Mouse (Mus musculus): ENCODE results near the gene Slc25a13.

The Slc25a13 gene

GRCm38 (mm10) chr6:6053946-6054345 lies 163.0 kb downstream of the Slc25a13 start:
- in situ Hi-C loops (cut with MboI; ENCODE audit: low sequenced_read_pairs): no loop called here

- in situ Hi-C loops (cut with MboI; ENCODE audit: low sequenced_read_pairs): no loop called here
Observed at GRCm38 (mm10) chr6:6052696-6053095, 164.3 kb downstream of the Slc25a13 start.

GRCm38 (mm10) chr6:6046729-6047424 lies 170.1 kb downstream of the Slc25a13 start:
- in situ Hi-C loops (cut with MboI; ENCODE audit: low sequenced_read_pairs): no loop called here

DNA sequence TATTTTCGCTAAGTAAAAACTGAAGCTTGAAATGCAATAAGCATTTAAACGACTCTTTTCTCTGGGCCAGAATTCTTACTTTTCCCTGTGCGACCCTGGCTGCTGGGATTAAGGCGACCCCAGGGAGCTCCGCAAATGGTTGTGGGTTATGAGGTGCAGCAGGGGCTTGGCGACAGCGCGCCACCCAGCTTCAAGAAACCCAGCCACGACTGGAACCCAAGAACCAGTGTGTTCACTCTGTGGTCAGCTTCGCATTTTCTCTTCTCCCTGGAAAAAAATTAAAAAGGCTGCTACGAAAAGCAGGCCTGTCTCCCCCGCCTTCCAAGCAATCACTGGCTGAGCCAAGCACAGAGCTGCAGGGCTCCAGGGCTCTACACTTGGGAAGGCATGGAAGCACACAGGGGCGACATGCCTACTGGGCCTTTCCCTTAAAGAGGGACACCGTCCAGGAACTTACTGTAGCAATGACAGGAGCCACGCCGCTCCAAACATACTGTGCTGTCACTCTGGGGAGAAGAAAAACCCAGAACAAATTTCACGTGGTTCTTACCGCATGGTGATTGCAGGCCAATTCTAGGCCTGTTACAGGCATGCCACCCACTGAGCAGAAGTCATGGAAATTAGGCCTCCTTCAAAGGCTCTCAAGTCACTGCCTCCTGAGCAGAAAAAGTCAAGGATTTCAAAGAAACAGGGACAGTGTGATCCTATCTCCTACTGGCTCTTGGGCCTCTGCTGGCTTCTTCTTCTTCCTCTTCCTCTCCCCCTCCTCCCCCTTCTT lies 178.0 kb downstream of the Slc25a13 start:
- in situ Hi-C loops (cut with MboI; ENCODE audit: low sequenced_read_pairs): no loop called here

- in situ Hi-C loops (cut with MboI; ENCODE audit: low sequenced_read_pairs): no loop called here
Observed at GRCm38 (mm10) chr6:6027664-6028063, 189.3 kb downstream of the Slc25a13 start.

- in situ Hi-C loops (cut with MboI; ENCODE audit: low sequenced_read_pairs): no loop called here
Observed at GRCm38 (mm10) chr6:6023976-6024375, 193.0 kb downstream of the Slc25a13 start.

DNA sequence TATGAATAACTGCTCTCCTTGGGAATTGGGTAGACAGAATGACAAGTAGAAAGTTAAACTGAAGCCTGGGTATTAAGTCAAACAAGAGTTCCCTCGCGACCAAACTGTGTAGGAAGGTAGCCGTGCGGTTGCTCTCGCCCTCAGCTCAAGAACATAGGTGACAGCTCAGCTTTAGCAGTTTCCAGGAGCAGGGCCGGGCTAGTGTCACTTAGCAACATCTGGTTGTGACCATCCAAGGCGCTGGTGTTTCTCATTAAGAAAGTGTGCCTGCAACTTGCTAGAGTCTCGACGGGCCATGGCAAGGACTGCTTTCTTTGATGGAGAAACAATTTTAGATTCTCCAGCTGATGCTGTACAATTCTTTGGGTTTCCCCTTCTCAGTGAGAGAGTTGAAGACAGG lies 200.0 kb downstream of the Slc25a13 start:
- in situ Hi-C loops (cut with MboI; ENCODE audit: low sequenced_read_pairs): no loop called here

GRCm38 (mm10) chr6:6015616-6016015 lies 201.4 kb downstream of the Slc25a13 start:
- in situ Hi-C loops (cut with MboI; ENCODE audit: low sequenced_read_pairs): no loop called here

- in situ Hi-C loops (cut with MboI; ENCODE audit: low sequenced_read_pairs): no loop called here
Observed at GRCm38 (mm10) chr6:6011364-6011763, 205.6 kb downstream of the Slc25a13 start.

DNA sequence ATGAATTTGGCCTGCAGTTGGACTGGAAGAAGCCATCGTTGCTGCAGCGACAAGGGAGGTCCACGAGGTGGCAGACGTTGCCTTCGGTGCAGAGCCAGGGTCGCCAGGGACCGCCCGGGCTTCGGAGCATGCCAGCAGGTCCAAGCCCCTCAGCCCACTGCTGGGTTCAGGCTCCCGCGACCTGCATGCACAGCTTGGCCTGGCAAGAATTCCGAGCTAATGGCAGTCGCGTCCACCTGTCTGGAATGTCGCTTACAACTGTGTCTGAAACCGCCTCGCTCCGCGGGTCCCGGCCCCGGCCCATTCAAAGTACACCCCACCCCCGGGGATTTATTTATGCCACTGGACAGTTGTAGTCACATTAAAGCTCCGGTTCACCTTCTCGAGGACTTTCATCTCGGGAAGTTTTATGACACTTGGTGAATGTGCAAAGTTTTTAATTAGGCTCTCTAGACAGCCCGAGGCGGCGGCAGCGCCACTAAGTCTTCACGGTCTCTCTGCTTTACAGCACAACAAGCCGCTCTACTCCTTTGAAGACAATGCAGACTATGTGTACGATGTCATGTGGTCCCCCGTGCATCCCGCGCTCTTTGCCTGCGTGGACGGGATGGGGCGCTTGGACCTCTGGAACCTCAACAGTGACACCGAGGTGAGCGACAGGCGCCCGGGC lies 211.1 kb downstream of the Slc25a13 start:
- in situ Hi-C loops (cut with MboI; ENCODE audit: low sequenced_read_pairs): no loop called here

DNA sequence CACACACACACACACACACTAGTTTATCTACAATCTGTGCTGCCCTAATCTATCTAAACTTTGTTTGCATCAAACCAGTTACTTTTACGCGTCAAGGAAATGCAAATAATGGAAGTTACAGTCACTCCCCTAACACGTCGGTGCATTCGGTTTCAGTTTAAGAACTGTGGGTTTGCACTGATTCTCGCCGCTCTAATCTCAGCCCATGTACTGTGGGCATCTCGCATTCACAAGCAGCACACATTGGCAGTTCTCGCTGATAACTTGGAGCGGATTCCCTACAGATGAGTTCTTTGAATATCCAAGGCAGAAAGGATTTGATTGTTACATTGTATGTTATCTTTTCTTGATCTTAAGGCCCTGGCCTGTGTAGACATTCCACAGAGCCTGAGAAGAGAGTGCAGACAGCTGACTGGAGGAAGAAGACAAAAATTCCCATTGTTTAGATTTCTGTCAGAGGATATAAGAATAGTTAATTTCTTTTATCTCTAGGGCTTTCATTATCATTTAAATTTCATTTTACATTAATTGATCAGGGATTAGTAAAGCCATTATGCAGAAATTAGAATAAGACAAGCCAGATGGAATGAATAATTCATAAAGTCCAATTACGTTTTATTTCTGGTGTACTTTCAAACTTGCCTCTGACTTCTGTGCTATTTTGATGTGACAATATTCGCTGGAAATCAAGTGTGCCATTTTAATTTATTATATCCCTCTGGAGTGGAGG lies 212.1 kb downstream of the Slc25a13 start:
- in situ Hi-C loops (cut with MboI; ENCODE audit: low sequenced_read_pairs): no loop called here

GRCm38 (mm10) chr6:6002061-6002460 lies 214.9 kb downstream of the Slc25a13 start:
- in situ Hi-C loops (cut with MboI; ENCODE audit: low sequenced_read_pairs): no loop called here

DNA sequence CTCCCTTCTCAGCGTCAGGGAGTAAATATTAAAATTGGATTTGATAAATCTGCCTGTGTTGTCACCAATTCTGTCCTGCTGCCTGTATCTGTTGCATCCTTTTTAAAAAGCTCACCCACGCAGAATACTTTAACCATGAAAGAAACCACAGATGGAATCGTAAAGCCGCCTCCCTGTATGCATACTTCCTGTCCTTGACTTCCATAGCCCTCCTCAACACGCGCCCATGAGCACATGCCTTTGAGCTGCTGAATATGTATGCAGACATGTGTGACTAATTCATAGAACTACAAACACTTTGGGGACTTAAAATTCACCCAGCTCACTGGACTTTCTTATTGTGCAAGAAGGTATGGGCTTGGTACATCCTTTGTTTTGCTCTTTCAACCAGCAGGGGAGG lies 219.4 kb downstream of the Slc25a13 start:
- in situ Hi-C loops (cut with MboI; ENCODE audit: low sequenced_read_pairs): no loop called here

GRCm38 (mm10) chr6:5993056-5993455 lies 223.9 kb downstream of the Slc25a13 start:
- in situ Hi-C loops (cut with MboI; ENCODE audit: low sequenced_read_pairs): no loop called here

DNA sequence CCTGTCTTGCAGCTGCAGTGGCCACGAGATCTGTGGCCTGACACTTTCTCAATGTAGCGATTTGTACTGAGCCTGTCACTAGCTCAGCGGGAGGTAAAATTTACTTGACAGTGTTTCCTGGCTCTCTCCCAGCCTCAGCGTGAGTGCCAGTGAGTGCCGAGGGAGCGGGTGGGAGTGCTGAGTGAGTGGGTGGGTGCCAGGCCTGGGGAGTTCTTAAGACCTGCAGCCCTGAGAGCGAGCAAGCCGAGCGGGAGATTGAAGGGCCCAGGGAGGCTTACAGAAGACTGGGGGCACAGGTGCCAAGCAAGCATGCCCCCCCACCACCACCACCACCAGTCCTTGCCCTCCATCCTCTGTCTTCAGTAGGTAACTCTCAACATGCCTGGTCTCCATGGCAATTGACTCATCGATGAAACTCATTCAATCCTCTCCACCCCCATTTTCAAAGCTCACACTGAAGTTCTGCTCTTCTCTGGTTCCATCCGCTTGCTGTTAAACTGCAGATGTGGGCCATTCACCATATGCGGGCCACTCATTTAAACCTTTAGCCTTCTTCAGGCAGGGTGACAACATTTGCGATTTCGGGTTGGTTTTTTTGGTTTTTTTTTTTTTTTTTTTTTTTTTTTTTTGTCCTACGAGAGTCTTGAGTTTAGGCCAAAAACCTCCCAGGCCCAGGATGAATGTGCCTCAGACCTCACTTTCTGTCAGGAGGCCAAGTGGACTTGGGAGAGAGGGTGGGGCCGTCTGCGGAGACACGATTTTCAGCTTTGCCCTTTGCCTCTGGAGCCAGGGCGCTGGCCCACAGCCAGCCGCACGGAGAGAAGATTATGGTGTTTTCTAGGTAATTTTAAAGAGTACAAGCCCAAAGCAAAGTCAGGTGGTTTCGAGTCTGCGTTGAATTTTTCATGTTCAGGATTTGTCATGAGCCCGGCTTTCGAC lies 224.9 kb downstream of the Slc25a13 start:
- in situ Hi-C loops (cut with MboI; ENCODE audit: low sequenced_read_pairs): no loop called here

- in situ Hi-C loops (cut with MboI; ENCODE audit: low sequenced_read_pairs): no loop called here
Observed at GRCm38 (mm10) chr6:5991243-5991642, 225.7 kb downstream of the Slc25a13 start.
